Comparison of ENCODE assay signal across 11 mouse cellular contexts in genomic region chr17:85355356-85355755, GRCm38 (mm10).
"Had no signal": no experiment of that assay in that cellular context is flagged by ENCODE, and none has a peak within 500 bp of the region (broad histone marks: within the 10 kb centered on the region; RNA-seq: fewer than 3 reads in every experiment).

No protein-coding gene starts in this region.

- H3K4me1 ChIP-seq: limb, embryonic 10.5 days; liver, embryonic 12.5 days; midbrain, embryonic 10.5 days; neural tube, embryonic 12.5 days had no signal

- H3K27ac ChIP-seq: layer of hippocampus, adult 2 months; limb, embryonic 10.5 days; liver, embryonic 12.5 days; midbrain, embryonic 10.5 days; neural tube, embryonic 12.5 days; stomach, postnatal 0 days had no signal

- H3K9ac ChIP-seq: liver, embryonic 12.5 days; lung, embryonic 14.5 days; neural tube, embryonic 12.5 days had no signal

- DNase-seq: lung, embryonic 14.5 days; lung, postnatal 10 days; lung, postnatal 4 days; midbrain, embryonic 14.5 days; thymus, postnatal 4 days had no signal

- H3K36me3 ChIP-seq: limb, embryonic 10.5 days; liver, embryonic 12.5 days; midbrain, embryonic 10.5 days; neural tube, embryonic 12.5 days had no signal

- H3K4me3 ChIP-seq: layer of hippocampus, adult 2 months; limb, embryonic 10.5 days; liver, embryonic 12.5 days; midbrain, embryonic 10.5 days; neural tube, embryonic 12.5 days had no signal

- H3K27me3 ChIP-seq: liver, embryonic 12.5 days; neural tube, embryonic 12.5 days had no signal
